Mouse (Mus musculus): Measurements from ENCODE around the gene Rtf1. TPM values are rescaled to one million over a fixed set of nuclear protein-coding genes. Genes with fewer than 3 reads are reported as not detected.
"Not testable (repeated sequence)": the region's sequence is repeated elsewhere in the genome, so short reads cannot be mapped to it uniquely, and the experiment has no call there.

The Rtf1 gene
- polyA plus RNA-seq, 1 experiment from 2014 or later = 45.9 TPM

GRCm38 (mm10) chr2:119694826-119695225 is 20.0 kb downstream of the Rtf1 start:
- H3K27me3 ChIP-seq = no peaks in the 10 kb centered on the region
- no peak overlapping the region for H3K4me3 ChIP-seq (replicated peaks)
- no peaks in the 10 kb centered on the region for H3K9me3 ChIP-seq (replicated peaks)
- WGBS = 97% methylated on average over 1 of the region's 2 CpGs
- no peak for ATAC-seq (replicated peaks; ENCODE audit: low FRiP score)
- H3K4me2 ChIP-seq = no peak overlapping the region
- H3K36me3 ChIP-seq = peaks cover 22% of the 10 kb centered on the region
- H3K27ac ChIP-seq = no peak overlapping the region
- H3K9ac ChIP-seq = no peak overlapping the region
- H3K4me1 ChIP-seq = no peaks in the 10 kb centered on the region

- peaks cover 25% of the 10 kb centered on the region for H3K36me3 ChIP-seq
- H3K4me2 ChIP-seq = no peak overlapping the region
- no peaks in the 10 kb centered on the region for H3K27me3 ChIP-seq
- H3K9me3 ChIP-seq (replicated peaks) = no peaks in the 10 kb centered on the region
- ATAC-seq (replicated peaks; ENCODE audit: low FRiP score) = no peak
- no peak overlapping the region for H3K4me3 ChIP-seq (replicated peaks)
- 58% methylated on average over 1 of the region's 1 CpGs for WGBS
- H3K9ac ChIP-seq = no peak overlapping the region
- H3K27ac ChIP-seq = no peak overlapping the region
- no peaks in the 10 kb centered on the region for H3K4me1 ChIP-seq
Measured at GRCm38 (mm10) chr2:119696111-119696510, 21.2 kb downstream of the Rtf1 start.

- Histone ChIP-seq H3K9me3 (replicated peaks) (no peaks in the 10 kb centered on the region), H3K27ac (no peak overlapping the region), H3K4me2 (no peak overlapping the region), H3K9ac (no peak overlapping the region), H3K4me1 (no peaks in the 10 kb centered on the region), H3K36me3 (peaks cover 40% of the 10 kb centered on the region), H3K4me3 (replicated peaks) (no peak overlapping the region), H3K27me3 (no peaks in the 10 kb centered on the region)
- no peak for ATAC-seq (replicated peaks; ENCODE audit: low FRiP score)
- 84% methylated on average over 2 of the region's 2 CpGs for WGBS
Measured at GRCm38 (mm10) chr2:119698472-119698871, 23.6 kb downstream of the Rtf1 start.

DNA sequence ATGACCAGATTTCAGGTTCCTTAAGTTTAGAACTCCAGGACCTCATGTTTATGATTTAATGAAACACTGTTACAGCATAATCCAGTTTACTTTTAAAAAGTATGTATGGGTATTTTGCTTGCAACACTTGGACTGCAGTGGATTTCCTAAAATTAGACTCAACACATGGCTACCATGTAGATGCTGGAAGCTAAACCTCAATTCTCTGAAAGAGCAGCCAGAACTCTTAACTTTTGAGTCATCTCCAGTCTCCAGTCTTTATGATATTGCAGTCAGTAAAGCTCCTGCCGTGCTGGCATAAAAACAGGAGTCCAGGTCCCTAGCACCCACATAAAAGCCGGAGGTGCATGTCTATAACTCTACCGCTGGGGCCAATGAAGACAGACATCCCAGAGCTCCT is 25.1 kb downstream of the Rtf1 start:
- Histone ChIP-seq H3K4me1 (no peaks in the 10 kb centered on the region), H3K4me3 (replicated peaks) (no peak overlapping the region), H3K4me2 (no peak overlapping the region), H3K9me3 (replicated peaks) (no peaks in the 10 kb centered on the region), H3K27me3 (no peaks in the 10 kb centered on the region), H3K36me3 (peaks cover 39% of the 10 kb centered on the region), H3K9ac (no peak overlapping the region), H3K27ac (no peak overlapping the region)
- ATAC-seq (replicated peaks; ENCODE audit: low FRiP score) = no peak
- WGBS = 93% methylated on average over 3 of the region's 3 CpGs

- Histone ChIP-seq H3K36me3 (peaks cover 61% of the 10 kb centered on the region), H3K9ac (no peak overlapping the region), H3K27me3 (no peaks in the 10 kb centered on the region), H3K27ac (no peak overlapping the region), H3K4me2 (no peak overlapping the region), H3K4me1 (no peaks in the 10 kb centered on the region), H3K9me3 (replicated peaks) (no peaks in the 10 kb centered on the region), H3K4me3 (replicated peaks) (no peak overlapping the region)
- 88% methylated on average over 2 of the region's 2 CpGs for WGBS
- no peak for ATAC-seq (replicated peaks; ENCODE audit: low FRiP score)
Measured at GRCm38 (mm10) chr2:119703171-119703570, 28.3 kb downstream of the Rtf1 start.

DNA sequence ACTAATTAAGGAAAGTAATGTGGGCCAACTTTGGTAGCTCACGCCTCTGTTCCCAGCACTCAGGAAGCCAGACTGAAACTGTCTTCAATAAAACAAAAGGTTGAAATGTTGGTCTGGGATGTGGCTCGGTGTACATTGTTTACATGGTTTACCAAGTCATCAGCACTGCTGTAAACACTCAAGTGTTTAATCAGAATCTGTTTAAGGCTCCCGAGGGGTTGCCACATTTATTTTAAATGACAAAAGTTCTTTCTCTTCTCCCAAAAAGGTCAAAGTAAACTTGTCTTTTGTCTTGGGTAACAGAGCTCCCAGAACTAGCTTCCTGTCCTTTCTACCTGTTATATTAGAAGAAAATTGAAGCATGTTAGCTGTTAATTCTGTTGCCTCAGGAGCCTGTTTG is 32.8 kb downstream of the Rtf1 start:
- peaks cover 87% of the 10 kb centered on the region for H3K36me3 ChIP-seq
- 89% methylated on average over 3 of the region's 3 CpGs for WGBS
- H3K9ac ChIP-seq = no peak overlapping the region
- H3K4me3 ChIP-seq (replicated peaks) = no peak overlapping the region
- no peaks in the 10 kb centered on the region for H3K27me3 ChIP-seq
- no peak for ATAC-seq (replicated peaks; ENCODE audit: low FRiP score)
- no peak overlapping the region for H3K27ac ChIP-seq
- no peak overlapping the region for H3K4me2 ChIP-seq
- no peaks in the 10 kb centered on the region for H3K9me3 ChIP-seq (replicated peaks)
- no peaks in the 10 kb centered on the region for H3K4me1 ChIP-seq

DNA sequence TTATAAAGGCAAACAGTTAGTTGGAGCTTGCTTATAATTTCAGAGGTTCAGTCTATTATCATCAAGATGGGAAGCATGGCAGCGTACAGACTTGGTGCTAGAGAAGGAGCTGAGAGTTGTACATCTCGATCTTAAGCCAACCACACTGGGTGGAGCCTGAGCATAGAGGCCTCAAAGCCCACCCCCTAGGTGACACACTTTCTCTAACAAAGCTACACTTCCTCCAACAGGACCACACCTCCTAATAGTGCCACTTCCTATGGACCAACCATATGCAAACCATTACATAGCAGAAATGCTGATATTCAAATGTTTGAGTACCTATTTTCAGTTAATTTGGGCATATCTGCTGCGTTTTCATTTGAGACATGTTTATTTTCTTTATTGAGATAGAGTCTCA is 35.1 kb downstream of the Rtf1 start:
- Histone ChIP-seq H3K27me3 (no peaks in the 10 kb centered on the region), H3K9me3 (replicated peaks) (no peaks in the 10 kb centered on the region), H3K27ac (no peak overlapping the region), H3K4me1 (no peaks in the 10 kb centered on the region), H3K4me2 (no peak overlapping the region), H3K9ac (no peak overlapping the region), H3K36me3 (peaks cover 88% of the 10 kb centered on the region), H3K4me3 (replicated peaks) (no peak overlapping the region)
- ATAC-seq (replicated peaks; ENCODE audit: low FRiP score) = no peak
- 93% methylated on average over 3 of the region's 3 CpGs for WGBS

GRCm38 (mm10) chr2:119715868-119716267 is 41.0 kb downstream of the Rtf1 start:
- H3K4me3 ChIP-seq (replicated peaks); H3K9ac ChIP-seq; ATAC-seq (replicated peaks; ENCODE audit: low FRiP score); H3K27me3 ChIP-seq; H3K9me3 ChIP-seq (replicated peaks); H3K4me1 ChIP-seq; H3K27ac ChIP-seq; H3K4me2 ChIP-seq: not testable (repeated sequence)
- WGBS = 91% methylated on average over 2 of the region's 2 CpGs
- H3K36me3 ChIP-seq = peaks cover 91% of the 10 kb centered on the region

GRCm38 (mm10) chr2:119721070-119721469 is 46.2 kb downstream of the Rtf1 start:
- no peaks in the 10 kb centered on the region for H3K4me1 ChIP-seq
- H3K9me3 ChIP-seq (replicated peaks) = no peaks in the 10 kb centered on the region
- WGBS = 95% methylated on average over 8 of the region's 8 CpGs
- no peak overlapping the region for H3K9ac ChIP-seq
- H3K36me3 ChIP-seq = peaks cover 91% of the 10 kb centered on the region
- ATAC-seq (replicated peaks; ENCODE audit: low FRiP score) = no peak
- H3K4me3 ChIP-seq (replicated peaks) = no peak overlapping the region
- no peaks in the 10 kb centered on the region for H3K27me3 ChIP-seq
- no peak overlapping the region for H3K4me2 ChIP-seq
- H3K27ac ChIP-seq = no peak overlapping the region

DNA sequence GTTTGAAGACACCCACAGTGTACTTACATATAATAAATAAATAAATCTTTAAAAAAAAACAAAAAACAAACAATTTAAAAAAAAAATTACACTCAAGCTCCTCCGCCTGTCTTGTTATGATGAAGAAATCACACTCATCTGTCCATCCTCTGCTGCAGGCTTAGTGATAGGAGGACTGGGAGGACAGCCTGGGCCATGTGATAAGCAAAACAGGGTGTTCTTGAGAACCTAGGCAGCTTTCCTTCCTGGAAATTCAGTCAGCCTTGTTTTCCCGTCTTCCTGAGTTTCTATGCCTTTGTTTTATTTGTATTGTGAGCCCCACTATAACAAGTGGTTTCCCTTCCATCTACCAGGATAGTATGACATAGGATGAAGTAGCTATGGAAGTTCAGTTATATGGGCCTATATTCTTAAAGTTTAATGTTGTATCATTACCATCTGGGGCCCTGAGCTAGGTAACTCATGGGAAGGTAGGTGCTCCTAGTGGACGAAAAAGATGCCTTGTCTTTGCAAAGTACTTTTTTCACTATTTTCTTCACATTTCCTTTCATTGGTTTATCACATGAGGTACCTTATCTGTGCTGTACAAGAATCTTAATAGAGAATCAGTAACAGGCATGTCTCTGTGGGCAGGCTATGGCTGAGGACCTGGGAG is 53.0 kb downstream of the Rtf1 start:
- no peak for ATAC-seq (replicated peaks; ENCODE audit: low FRiP score)

GRCm38 (mm10) chr2:119730735-119731134 is 55.9 kb downstream of the Rtf1 start:
- WGBS = 88% methylated on average over 4 of the region's 4 CpGs
- H3K36me3 ChIP-seq = peaks cover 99% of the 10 kb centered on the region

More for the DNA sequence above, 53.0 kb downstream of the Rtf1 start:
- peaks cover 95% of the 10 kb centered on the region for H3K36me3 ChIP-seq
- H3K9me3 ChIP-seq (replicated peaks) = no peaks in the 10 kb centered on the region
- no peak overlapping the region for H3K4me2 ChIP-seq
- H3K4me3 ChIP-seq (replicated peaks) = no peak overlapping the region
- 87% methylated on average over 3 of the region's 3 CpGs for WGBS
- no peak overlapping the region for H3K27ac ChIP-seq
- no peak overlapping the region for H3K9ac ChIP-seq
- H3K27me3 ChIP-seq = no peaks in the 10 kb centered on the region
- no peaks in the 10 kb centered on the region for H3K4me1 ChIP-seq

GRCm38 (mm10) chr2:119737124-119737523 is 62.3 kb downstream of the Rtf1 start:
- Histone ChIP-seq H3K4me1 (peaks cover 19% of the 10 kb centered on the region), H3K9me3 (replicated peaks) (no peaks in the 10 kb centered on the region), H3K27me3 (0 out of 2 replicates have a peak, but pooled peaks cover 11% of the 10 kb centered on the region), H3K4me2 (no peak overlapping the region), H3K27ac (no peak overlapping the region), H3K4me3 (replicated peaks) (no peak overlapping the region), H3K36me3 (peaks cover 39% of the 10 kb centered on the region), H3K9ac (no peak overlapping the region)
- ATAC-seq (replicated peaks; ENCODE audit: low FRiP score) = no peak
- 24% methylated on average over 12 of the region's 12 CpGs for WGBS

More at GRCm38 (mm10) chr2:119730735-119731134, 55.9 kb downstream of the Rtf1 start:
- Histone ChIP-seq H3K27me3 (no peaks in the 10 kb centered on the region), H3K9ac (no peak overlapping the region), H3K27ac (no peak overlapping the region), H3K9me3 (replicated peaks) (no peaks in the 10 kb centered on the region), H3K4me1 (no peaks in the 10 kb centered on the region), H3K4me2 (no peak overlapping the region), H3K4me3 (replicated peaks) (no peak overlapping the region)
- no peak for ATAC-seq (replicated peaks; ENCODE audit: low FRiP score)

- no peaks in the 10 kb centered on the region for H3K9me3 ChIP-seq (replicated peaks)
- peaks cover 44% of the 10 kb centered on the region for H3K27me3 ChIP-seq
- ATAC-seq (replicated peaks; ENCODE audit: low FRiP score) = no peak
- H3K4me2 ChIP-seq = peak overlapping the region; percentile 100
- no peak overlapping the region for H3K9ac ChIP-seq
- no peak overlapping the region for H3K27ac ChIP-seq
- H3K4me1 ChIP-seq = peaks cover 48% of the 10 kb centered on the region
- no peak overlapping the region for H3K4me3 ChIP-seq (replicated peaks)
- 23% methylated on average over 2 of the region's 2 CpGs for WGBS
- H3K36me3 ChIP-seq = peaks cover 6% of the 10 kb centered on the region
Measured at GRCm38 (mm10) chr2:119740567-119740966, 65.7 kb downstream of the Rtf1 start.
